ENCODE assay signal across 3 mouse cellular contexts in genomic region chr6:103832808-103833207, GRCm38 (mm10).
"Had no signal": no experiment of that assay in that cellular context is flagged by ENCODE, and none has a peak within 500 bp of the region (broad histone marks: within the 10 kb centered on the region; RNA-seq: fewer than 3 reads in every experiment).

No protein-coding gene starts in this region.

- DNase-seq: thymus, adult 18-20 months; thymus, postnatal 14 days; thymus, postnatal 36 days had no signal
